Comparison of ENCODE assay signal across 8 mouse cellular contexts in genomic region chr15:84852457-84853070, GRCm38 (mm10). TPM values are rescaled to one million over a fixed set of nuclear protein-coding genes. Genes with fewer than 3 reads are reported as not detected.
A peak's percentile ranks its signal among the peaks of the same experiment; 100 is the strongest.
DNase-seq lines count a peak whose midpoint lies in the region; ATAC-seq lines count a peak whose summit lies in the region.

No protein-coding gene starts in this region.

- DNase-seq in gastrocnemius, postnatal 10 days = peak; percentile 16
- no peak for DNase-seq in gastrocnemius, adult 8-10 months (ENCODE audit: low spot score in 2 of 2)
- peak; percentile 48 for DNase-seq in cerebellum, adult 8-10 months
- peak; percentile 63 to 67 for DNase-seq in heart, adult 9 months (ENCODE audit: low spot score in 2 of 2)
- peak; percentile 30 to 31 for DNase-seq in kidney, adult 8-10 months
- peak; percentile 24 for DNase-seq in lung, postnatal 14 days
- DNase-seq in testis, postnatal 10 days (ENCODE audit: low spot score) = no peak

- no peak for ATAC-seq in megakaryocyte progenitor cell, adult 5-6 weeks (replicated peaks; ENCODE audit: poor library complexity)

RNA-seq across cellular contexts. Expression of gene Phf21b, which starts 3.3 kb away (rescaled TPM):
- total RNA-seq in gastrocnemius, postnatal 10 days (2021) = 1 to 10 TPM; 1.1 to 1.2 TPM
- under 1 TPM in 3 of 4 experiments, not detected in 1; 0.19 to 0.22 (median 0.21) TPM for total RNA-seq in gastrocnemius, adult 8-10 months (2022)
- total RNA-seq in megakaryocyte progenitor cell, adult 5-6 weeks (2015) = 0.20 and 0.32 TPM in 2 replicates
- 0.08 and 0.10 TPM in 2 replicates for total RNA-seq in megakaryocyte progenitor cell, adult 5-6 weeks (2017)

Comparison
In these comparisons a context has a peak if more than half of its experiments do, and no peak if none do; other contexts are left out.
1. DNase-seq: peak in gastrocnemius, postnatal 10 days (single experiment), cerebellum, adult 8-10 months (single experiment), heart, adult 9 months (2 of 2), kidney, adult 8-10 months (2 of 2) and lung, postnatal 14 days (single experiment); none in gastrocnemius, adult 8-10 months (0 of 2) and testis, postnatal 10 days (single experiment).